Mouse (Mus musculus) c-Kit-positive CD71-positive TER-119-negative erythroid progenitor cells, embryonic 14.5 days (primary cell): ENCODE results near the gene Rbm4.

Experiments used
- DNase-seq: peaks from one replicate; pipeline ENCODE4 v3.0.0-alpha.2; 2013; ENCODE audit warnings: low read depth

Rbm4 gene

DNA sequence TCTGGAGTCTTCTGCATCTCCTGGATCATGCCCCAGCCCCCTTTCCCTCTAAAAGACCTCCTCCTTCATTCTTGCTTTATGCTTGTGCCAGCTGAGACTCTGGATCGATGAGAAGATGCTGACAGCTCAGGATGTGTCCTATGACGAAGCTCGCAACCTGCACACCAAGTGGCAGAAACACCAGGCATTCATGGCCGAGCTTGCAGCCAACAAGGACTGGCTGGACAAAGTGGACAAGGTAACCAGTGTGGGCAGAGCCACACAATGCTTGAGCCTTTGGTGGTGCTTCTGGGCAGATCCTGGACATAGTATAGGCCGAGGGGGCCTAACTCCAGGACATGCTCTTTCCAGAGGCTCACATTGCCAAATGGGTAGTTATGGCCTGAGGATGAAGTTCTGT, 53.9 kb downstream of the Rbm4 start:
- no peak for DNase-seq

DNA sequence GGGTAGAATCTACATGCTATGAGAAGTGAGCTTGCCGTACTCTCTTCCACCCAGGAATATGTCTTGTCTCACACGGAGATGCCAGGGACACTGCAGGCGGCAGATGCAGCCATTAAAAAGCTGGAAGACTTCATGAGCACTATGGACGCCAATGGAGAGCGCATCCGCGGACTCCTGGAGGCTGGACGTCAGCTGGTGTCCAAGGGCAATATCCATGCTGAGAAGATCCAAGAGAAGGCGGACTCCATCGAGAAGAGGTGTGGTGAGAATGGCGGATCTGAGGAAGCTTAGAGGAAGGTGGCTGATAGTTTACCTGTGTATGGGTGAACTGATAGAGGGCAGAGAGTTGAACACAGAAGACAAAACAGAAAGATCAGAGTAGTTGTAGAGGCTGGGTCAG, 54.6 kb downstream of the Rbm4 start:
- DNase-seq, result no peak

DNA sequence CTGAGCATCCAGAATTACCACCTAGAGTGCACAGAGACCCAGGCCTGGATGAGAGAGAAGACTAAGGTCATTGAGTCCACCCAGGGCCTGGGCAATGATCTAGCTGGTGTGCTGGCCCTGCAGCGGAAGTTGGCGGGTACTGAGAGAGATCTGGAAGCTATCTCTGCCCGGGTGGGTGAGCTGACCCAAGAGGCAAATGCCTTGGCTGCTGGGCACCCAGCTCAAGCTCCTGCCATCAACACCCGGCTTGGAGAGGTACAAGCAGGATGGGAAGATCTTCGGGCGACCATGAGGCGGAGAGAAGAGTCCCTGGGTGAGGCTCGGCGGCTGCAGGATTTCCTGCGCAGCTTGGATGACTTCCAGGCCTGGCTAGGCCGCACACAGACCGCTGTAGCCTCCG, 55.8 kb downstream of the Rbm4 start:
- no peak for DNase-seq
